Mouse (Mus musculus) bone marrow macrophage, adult 2 months (primary cell): Measurements from ENCODE around the gene Nsun2.

Source experiments
- CTCF ChIP-seq: IDR thresholded peaks from 2 replicates; pipeline ENCODE4 v1.5.1; 2012; ENCODE audit warnings: low read depth, mild to moderate bottlenecking, low read length, moderate library complexity
- POLR2A ChIP-seq: IDR thresholded peaks from 2 replicates; pipeline ENCODE4 v1.6.1; 2012; ENCODE audit warnings: mild to moderate bottlenecking, low read depth, low read length, borderline replicate concordance

- no peak for TF ChIP-seq POLR2A
- no peak for TF ChIP-seq CTCF
Observed at GRCm38 (mm10) chr13:69555957-69556482, 22.5 kb downstream of the Nsun2 start.
